Mouse (Mus musculus) CD4-positive helper T cell, adult 2 months (primary cell): ENCODE results near the gene Pnpla5.
A peak's percentile ranks its signal among the peaks of the same experiment; 100 is the strongest.
"Not testable (repeated sequence)": the region's sequence is repeated elsewhere in the genome, so short reads cannot be mapped to it uniquely, and the experiment has no call there.

Experiments
- DNase-seq: peaks from one replicate; pipeline ENCODE4 v3.0.0-alpha.2; 2012; ENCODE audit warnings: low read depth, missing footprints, low spot score

The Pnpla5 gene

GRCm38 (mm10) chr15:84123075-84123474 lies at the start of gene Pnpla5:
Gene Pnpla5, minus strand, starts transcription at chr15:84123175.
- no peak for DNase-seq

DNA sequence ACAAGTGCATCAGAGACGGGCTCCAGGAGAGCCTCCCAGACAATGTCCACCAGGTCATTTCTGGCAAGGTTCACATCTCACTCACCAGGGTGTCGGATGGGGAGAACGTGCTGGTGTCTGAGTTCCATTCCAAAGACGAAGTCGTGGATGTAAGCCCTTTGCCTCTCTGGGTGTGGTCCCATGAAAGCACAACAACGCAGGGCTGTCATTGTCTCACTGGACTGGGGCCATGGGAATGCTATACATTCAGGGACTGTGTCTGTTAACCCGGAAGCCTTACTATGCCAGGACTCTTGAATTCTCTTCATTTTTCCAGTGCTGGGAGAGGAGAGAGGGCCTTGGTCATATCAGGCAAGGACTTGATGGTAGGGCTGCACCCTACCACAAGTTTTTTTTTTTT lies 48.2 kb upstream of the Pnpla5 start:
- no peak for DNase-seq

GRCm38 (mm10) chr15:84169511-84169910 lies 46.5 kb upstream of the Pnpla5 start:
- DNase-seq = no peak

DNA sequence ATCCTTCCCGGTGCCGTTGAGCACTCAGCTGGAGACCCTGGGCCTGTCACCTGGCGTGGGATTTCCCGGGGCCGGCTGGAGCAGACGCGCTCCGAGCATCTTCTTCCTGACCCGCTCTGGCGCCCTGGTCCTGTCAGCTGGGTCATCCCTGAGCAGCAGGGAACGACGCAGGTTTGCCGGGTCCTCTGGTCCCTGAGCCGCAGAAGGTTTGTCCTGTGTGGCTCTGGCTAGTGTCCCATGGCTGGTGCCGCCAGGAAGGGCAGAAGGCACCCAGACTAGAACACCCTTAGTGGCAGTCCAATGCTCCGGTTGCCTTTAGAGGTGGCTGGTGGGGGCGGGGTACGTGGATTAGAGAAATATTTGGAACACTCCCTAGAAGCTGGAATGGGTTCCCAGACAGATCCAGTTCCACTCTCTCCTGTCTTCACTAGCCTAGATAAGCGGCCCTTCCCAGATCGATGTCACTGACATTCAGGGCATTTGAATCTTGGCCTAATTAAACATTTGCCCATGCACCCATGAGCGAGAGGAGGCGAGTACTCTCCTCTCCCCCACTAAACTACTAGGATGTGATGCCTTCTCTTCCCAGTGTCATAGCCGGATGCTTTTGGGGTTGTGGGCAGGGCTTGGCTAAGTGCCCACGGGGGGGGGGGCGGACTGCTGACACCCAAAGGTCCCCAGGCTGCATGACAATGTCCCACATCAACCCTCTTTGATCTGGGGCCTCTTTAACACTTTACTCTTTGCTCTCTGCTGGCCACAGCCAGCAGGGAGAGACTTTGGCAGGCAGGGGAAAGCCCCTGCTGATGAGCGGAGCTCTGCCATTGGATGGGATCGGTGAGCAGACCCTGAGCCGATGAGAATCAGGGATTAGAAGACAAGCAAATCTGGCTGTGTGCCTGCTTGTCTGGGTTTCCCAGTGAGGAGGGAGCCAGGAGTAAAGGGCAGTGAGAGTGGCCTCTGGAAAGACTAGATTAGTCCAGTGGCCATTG lies 45.5 kb upstream of the Pnpla5 start:
- DNase-seq = peak; percentile 72

DNA sequence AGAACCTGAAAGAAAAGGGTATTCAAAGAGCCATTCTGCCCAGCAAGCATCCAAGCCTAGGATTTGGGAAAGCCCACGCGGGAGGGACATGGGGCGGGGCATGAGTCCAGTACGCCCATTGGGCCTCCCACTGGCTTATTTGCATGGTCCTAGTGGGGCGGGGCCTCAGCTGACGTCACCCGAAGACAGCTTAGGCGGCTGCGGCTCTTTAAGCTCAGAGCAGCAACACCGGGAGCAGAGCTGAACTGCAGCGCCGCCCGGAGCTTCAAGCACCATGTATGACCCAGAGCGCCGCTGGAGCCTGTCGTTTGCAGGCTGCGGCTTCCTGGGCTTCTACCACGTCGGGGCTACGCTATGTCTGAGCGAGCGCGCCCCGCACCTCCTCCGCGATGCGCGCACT lies 44.6 kb upstream of the Pnpla5 start, which contains the start of gene Pnpla3:
Gene Pnpla3, plus strand, starts transcription at position 238 of the 400 bp plus-strand sequence.
- DNase-seq = peak; percentile 82

DNA sequence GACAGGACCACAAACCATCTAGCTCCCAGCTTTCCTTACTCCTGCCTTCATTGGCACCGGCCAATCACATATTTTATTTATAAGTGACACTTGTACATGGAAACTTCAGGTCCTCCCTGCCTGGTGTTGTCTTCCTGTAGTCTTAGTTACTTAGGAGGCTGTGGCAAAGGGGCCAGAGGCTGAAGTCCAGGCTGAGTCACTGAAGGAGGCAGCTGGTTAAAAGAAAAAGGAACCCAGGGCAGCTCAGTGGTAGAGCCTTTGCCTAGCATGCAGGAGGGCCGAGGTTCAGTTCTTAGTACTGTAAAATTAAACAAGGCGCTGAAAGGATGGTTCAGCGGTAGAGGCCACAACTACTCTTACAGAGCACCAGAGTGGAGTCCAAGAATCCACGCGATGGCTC lies 43.8 kb upstream of the Pnpla5 start:
- DNase-seq = no peak

DNA sequence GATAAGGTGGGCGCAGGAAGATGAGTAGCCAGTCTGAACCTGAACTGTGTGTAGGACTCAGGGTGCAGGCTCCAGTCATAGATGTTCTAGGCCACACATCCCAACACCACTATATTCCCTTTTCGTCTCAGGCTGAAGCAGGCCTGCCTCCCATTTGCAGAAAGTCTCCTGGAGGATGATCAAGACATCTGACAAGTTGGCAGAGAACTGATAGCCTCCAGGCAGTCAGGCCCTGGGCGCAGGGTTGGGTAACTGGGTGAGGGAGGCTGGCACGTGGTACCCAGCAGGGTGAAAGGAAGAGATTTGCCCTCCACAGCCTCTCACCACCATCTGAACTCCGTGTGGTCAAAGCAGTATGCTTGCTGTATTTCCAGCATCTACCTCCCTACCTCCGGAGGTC lies 38.9 kb upstream of the Pnpla5 start:
- DNase-seq = no peak

DNA sequence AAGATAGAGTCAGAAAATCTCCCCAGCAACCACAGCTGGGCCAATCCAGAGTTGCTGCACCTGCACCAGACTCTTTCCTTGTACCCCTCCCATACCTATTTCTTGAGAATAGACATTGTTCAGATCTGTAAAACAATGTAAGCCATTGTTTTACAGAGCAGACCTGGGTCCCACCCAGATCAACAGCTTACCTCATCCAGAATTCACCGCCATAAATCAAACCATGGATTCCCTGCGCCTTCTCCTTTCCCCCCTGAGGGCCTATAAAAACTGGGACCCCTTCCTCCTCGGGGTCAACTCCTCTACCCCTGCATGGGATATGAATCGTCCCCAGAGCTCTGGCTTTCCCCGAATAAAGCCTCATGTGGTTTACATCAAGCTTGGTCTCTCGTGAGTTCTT lies 34.6 kb upstream of the Pnpla5 start:
- DNase-seq = not testable (repeated sequence)

DNA sequence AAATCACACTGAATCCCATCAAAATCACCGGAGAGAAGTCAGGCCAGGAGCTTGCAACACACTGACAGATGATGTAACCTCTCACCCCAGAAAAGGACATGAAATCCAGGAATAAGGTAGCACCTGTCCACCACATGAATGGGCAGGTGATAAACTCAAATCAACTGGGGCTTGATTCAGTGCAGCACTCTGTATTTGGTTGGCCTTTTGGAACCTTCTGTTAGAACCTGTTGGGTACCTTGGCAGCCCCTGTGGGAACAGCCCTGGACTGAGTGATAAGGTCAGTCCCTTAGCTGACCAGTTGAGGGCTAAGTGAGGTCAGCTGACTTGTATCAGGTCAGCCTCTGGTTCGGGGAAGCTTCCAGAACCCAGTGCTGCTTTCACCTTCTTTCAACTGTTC lies 33.2 kb upstream of the Pnpla5 start:
- DNase-seq = no peak

GRCm38 (mm10) chr15:84140929-84141328 lies 18.0 kb upstream of the Pnpla5 start:
- DNase-seq = no peak

DNA sequence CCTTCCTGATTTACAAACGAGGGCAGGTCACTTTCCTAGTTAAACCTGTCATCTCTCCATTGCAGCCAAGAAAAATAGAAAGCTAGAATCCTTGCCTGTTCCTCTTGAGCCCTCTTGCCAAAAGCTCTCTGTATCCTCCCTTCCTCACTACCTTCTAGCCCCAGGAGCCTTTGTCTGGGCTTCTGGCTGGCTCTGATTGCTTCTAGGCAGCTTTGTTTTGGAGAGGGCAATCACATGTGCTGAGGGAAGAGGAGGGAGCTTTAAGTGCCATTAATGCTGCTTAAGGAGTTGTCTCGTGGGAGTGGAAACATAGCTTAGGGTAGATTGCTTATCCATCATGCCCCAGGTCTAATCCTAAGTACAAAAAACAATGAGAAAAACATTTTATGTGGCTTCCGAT lies 17.1 kb upstream of the Pnpla5 start:
- DNase-seq = no peak

- no peak for DNase-seq
Observed at GRCm38 (mm10) chr15:84139592-84140005, 16.6 kb upstream of the Pnpla5 start.

GRCm38 (mm10) chr15:84136473-84137415 lies 13.8 kb upstream of the Pnpla5 start:
- no peak for DNase-seq

DNA sequence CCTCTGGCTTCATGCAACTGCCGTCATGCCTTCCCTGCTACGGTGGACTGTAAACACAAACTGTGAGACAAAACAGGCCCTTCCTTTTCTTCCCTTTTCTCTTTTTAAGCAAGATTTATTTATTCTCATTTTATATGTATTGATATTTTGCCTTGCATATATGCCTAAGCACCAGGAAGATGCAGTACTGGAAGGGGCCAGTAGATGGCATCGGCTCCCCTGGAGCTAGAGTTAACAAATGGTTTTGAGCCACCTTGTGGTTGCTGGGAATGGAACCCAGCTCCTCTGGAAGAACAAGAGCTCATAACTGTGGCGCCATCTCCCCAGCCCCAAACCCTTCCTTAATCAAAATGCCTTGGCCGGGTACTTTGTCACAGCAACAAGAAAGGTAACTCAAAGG lies 12.5 kb upstream of the Pnpla5 start:
- DNase-seq = peak; percentile 34

DNA sequence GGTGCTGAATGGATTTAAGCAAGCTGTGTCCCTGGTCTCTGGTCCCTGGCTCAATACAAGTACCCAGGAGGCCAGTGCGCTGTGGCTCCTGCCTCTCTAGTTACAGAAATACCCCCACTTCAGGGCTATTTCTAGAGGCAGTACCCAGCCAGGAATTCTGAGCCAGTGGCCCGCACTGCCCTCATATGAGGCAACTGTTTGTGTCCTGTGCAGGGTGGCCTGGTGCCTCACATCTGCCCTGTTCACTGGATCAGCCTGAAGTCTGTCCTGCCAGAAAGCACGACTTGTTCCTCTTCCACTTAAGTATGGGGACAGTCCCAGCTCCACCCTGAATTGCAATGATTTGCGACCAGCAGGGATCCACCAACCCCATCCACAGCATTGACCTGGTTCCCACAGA lies 10.5 kb upstream of the Pnpla5 start:
- DNase-seq = no peak

DNA sequence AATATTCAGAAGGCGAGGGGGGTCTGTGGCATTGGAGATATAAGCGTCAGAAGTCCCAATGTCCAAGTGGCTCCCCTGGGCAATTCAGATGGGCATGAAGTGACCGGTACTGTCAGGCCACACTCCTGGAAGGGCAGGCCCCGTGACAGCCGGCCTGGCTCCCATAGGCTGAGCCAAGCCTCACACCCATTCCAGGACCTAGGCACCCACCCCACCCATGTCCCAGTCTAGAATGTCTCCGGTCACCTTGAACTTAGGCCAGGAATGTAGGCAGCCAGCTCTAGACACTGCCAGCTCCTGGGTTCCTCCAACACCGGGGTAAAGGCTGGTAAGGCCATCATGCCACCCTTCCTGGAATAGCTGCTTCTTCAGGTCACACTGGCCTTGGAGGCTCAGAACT lies 9.0 kb upstream of the Pnpla5 start:
- DNase-seq = no peak

- no peak for DNase-seq
Observed at GRCm38 (mm10) chr15:84131096-84131786, 8.3 kb upstream of the Pnpla5 start.

- DNase-seq = no peak
Observed at GRCm38 (mm10) chr15:84126871-84127270, 3.9 kb upstream of the Pnpla5 start.

DNA sequence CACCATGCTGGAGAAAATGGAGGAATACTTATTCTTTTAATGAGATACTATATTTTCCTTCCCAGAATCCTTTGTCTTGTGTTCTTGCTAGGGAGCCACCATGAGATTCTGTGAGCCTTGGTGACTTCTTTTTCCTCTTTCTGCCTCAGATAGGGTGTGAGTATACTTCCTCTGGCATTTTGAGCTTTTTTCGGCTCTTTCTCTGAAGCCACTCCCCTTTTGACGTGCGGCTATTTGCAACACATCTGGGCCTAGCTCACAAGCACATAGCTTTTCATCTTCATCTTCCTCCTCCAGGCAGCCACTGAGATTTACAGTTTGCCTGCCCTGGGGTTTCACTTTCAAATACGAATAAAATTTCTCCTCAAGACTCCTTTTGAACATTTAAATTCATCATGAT lies 3.5 kb upstream of the Pnpla5 start:
- DNase-seq = no peak

DNA sequence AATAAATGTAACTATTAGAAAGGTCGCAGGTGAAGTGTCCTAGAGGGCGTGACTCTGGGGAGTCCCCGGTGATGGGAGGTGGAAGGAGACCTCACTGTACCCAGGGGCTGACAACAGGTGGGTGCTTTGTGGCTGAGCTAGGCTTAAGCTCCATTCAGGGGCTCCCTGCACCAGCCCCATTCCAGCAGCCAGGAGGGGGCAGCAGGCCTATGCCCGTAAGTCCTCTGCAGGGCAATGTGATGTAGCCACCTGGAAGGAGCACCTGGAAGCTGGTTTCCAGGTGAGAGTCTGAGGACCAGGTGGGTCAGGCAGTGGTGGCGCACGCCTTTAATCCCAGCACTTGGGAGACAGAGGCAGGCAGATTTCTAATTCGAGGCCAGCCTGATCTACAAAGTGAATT lies 1.1 kb upstream of the Pnpla5 start:
- DNase-seq = no peak

DNA sequence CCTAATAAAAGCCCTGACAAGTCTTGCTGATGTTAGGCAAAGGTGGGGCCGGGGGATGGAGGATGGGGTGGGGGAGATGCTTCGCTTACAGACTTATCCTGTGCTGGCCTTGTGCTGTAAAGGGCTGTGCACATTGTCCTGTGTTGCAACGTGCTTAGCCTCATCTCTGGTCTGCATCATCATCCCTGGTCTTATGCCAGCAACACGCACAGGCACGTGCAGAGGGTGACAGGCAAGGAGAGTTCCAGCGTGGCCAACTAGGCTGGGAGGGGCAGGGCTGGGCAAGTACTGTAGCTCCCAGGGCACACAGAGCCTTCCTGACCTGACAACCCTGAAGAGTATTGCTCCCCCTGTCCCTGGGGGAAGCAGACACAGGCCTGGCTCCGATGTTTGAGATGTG lies 1.9 kb downstream of the Pnpla5 start:
- no peak for DNase-seq

GRCm38 (mm10) chr15:84120612-84121011 lies 2.4 kb downstream of the Pnpla5 start:
- no peak for DNase-seq
